Mouse (Mus musculus): ENCODE measurements around the gene Epb41l5. TPM values are rescaled to one million over a fixed set of nuclear protein-coding genes. Genes with fewer than 3 reads are reported as not detected.

The Epb41l5 gene
- polyA plus RNA-seq, 1 experiment, result 28.0 TPM

GRCm38 (mm10) chr1:119498536-119499231, 150.1 kb downstream of the Epb41l5 start:
- Histone ChIP-seq H3K4me1 (ENCODE audit: control insufficient read depth, insufficient read depth, low read length) (peaks cover 26% of the 10 kb centered on the region), H3K4me3 (replicated peaks; ENCODE audit: extremely low read depth, low read depth, low read length) (no peak overlapping the region)
- no peak for TF ChIP-seq POLR2A (IDR thresholded peaks at IDR 0.05; ENCODE audit: borderline replicate concordance, extremely low read depth, low read depth, low read length)
- TF ChIP-seq CTCF (IDR thresholded peaks at IDR 0.05; ENCODE audit: insufficient read depth, low read length), result no peak
- WGBS, result 66% methylated on average over 9 of the region's 9 CpGs
- no peak for DNase-seq

- Histone ChIP-seq H3K4me1 (ENCODE audit: control insufficient read depth, insufficient read depth, low read length) (peaks cover 20% of the 10 kb centered on the region), H3K4me3 (replicated peaks; ENCODE audit: extremely low read depth, low read depth, low read length) (no peak overlapping the region)
- no peak for TF ChIP-seq CTCF (IDR thresholded peaks at IDR 0.05; ENCODE audit: insufficient read depth, low read length)
- TF ChIP-seq POLR2A (IDR thresholded peaks at IDR 0.05; ENCODE audit: borderline replicate concordance, extremely low read depth, low read depth, low read length), result no peak
- no peak for DNase-seq
- WGBS, result 72% methylated on average over 5 of the region's 5 CpGs
Measured at GRCm38 (mm10) chr1:119497346-119498004, 151.3 kb downstream of the Epb41l5 start.

- no peak for TF ChIP-seq POLR2A (IDR thresholded peaks at IDR 0.05; ENCODE audit: borderline replicate concordance, extremely low read depth, low read depth, low read length)
- no peak for TF ChIP-seq CTCF (IDR thresholded peaks at IDR 0.05; ENCODE audit: insufficient read depth, low read length)
- H3K4me3 ChIP-seq (replicated peaks; ENCODE audit: extremely low read depth, low read depth, low read length), result no peak overlapping the region
- 85% methylated on average over 6 of the region's 6 CpGs for WGBS
- H3K4me1 ChIP-seq (ENCODE audit: control insufficient read depth, insufficient read depth, low read length), result peaks cover 20% of the 10 kb centered on the region
- no peak for DNase-seq
Measured at GRCm38 (mm10) chr1:119495396-119495775, 153.4 kb downstream of the Epb41l5 start.

Other genes with a start within 250 kb of the Epb41l5 start
- 6.8 and 11.0 TPM in 2 replicates for gene Inhbb, start 226.8 kb downstream of the Epb41l5 start, polyA plus RNA-seq (2012; rRNA removed)
- 47.9 and 54.1 TPM in 2 replicates for gene Ralb, start 144.2 kb downstream of the Epb41l5 start, polyA plus RNA-seq (2012; rRNA removed)
- 20.6 and 29.5 TPM in 2 replicates for gene Tmem185b, start 122.8 kb downstream of the Epb41l5 start, polyA plus RNA-seq (2012; rRNA removed)
- 3.9 and 4.2 TPM in 2 replicates for gene Ptpn4, start 188.6 kb upstream of the Epb41l5 start, polyA plus RNA-seq (2012; rRNA removed)

Measured in lung, adult 2 months (tissue).